Comparison of ENCODE assay signal across 25 mouse cellular contexts in the genomic region with DNA sequence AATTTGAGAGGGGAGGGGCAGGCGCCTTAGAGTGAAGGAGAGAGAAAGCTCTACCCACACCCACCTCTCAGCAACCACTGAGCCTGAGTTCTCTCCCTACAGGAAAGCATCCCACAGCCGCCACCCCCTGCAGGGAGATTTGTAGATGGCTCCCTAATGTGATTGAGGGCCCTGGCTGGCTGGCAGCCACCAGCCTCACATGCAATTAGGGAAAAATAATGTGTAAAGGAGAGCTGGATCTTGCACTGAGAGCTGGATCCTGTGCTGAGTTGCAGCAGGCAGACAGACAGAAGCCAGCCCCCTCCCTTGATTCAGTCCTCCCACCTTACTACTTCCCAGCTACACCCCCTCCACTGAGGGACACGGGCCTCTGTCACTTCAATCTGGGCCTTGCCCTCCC.
DNase-seq lines count a peak whose midpoint lies in the region; ATAC-seq lines count a peak whose summit lies in the region.
"Had no signal": no experiment of that assay in that cellular context is flagged by ENCODE, and none has a peak within 500 bp of the region (broad histone marks: within the 10 kb centered on the region; RNA-seq: fewer than 3 reads in every experiment).

No protein-coding gene starts in this region.

- H3K4me2 ChIP-seq in forebrain, embryonic 14.5 days (ENCODE audit: low read length): no peak overlapping the region
- H3K4me2 ChIP-seq in midbrain, embryonic 14.5 days (ENCODE audit: low read length): no peak overlapping the region
- H3K4me2 ChIP-seq in midbrain, embryonic 15.5 days: no peak overlapping the region
- H3K4me2 ChIP-seq in forebrain, embryonic 16.5 days (ENCODE audit: low read length): no peak overlapping the region
- H3K4me2 ChIP-seq: lung, embryonic 15.5 days; midbrain, embryonic 11.5 days; stomach, embryonic 15.5 days had no signal

- H3K27ac ChIP-seq in forebrain, embryonic 14.5 days (ENCODE audit: low read depth, low read length): no peak overlapping the region
- no peak overlapping the region for H3K27ac ChIP-seq in forebrain, embryonic 10.5 days
- H3K27ac ChIP-seq in midbrain, embryonic 14.5 days (replicated peaks; ENCODE audit: low read depth, low read length): no peak overlapping the region
- no peak overlapping the region for H3K27ac ChIP-seq in midbrain, embryonic 15.5 days
- no peak overlapping the region for H3K27ac ChIP-seq in forebrain, embryonic 16.5 days (ENCODE audit: low read length)
- H3K27ac ChIP-seq: liver, embryonic 14.5 days; lung, embryonic 15.5 days; stomach, embryonic 15.5 days had no signal

- H3K9me3 ChIP-seq in forebrain, embryonic 14.5 days (replicated peaks; ENCODE audit: control insufficient read depth, low read length): no peaks in the 10 kb centered on the region
- no peaks in the 10 kb centered on the region for H3K9me3 ChIP-seq in forebrain, embryonic 10.5 days
- no peaks in the 10 kb centered on the region for H3K9me3 ChIP-seq in midbrain, embryonic 14.5 days (ENCODE audit: control insufficient read depth, low read length)
- no peaks in the 10 kb centered on the region for H3K9me3 ChIP-seq in midbrain, embryonic 15.5 days
- no peaks in the 10 kb centered on the region for H3K9me3 ChIP-seq in forebrain, embryonic 16.5 days (ENCODE audit: control insufficient read depth, low read length)
- H3K9me3 ChIP-seq: lung, embryonic 15.5 days; stomach, embryonic 15.5 days had no signal

- peak; percentile 68 for DNase-seq in forebrain, embryonic 14.5 days (ENCODE audit: low spot score)
- DNase-seq in forebrain, embryonic 10.5 days (ENCODE audit: extremely low spot score, low spot score): no peak
- DNase-seq in midbrain, embryonic 14.5 days: peak; percentile 29
- peak; percentile 75 for DNase-seq in MN1 (ENCODE audit: low spot score)
- DNase-seq in yolk sac, embryonic 10.5 days (ENCODE audit: low spot score): no peak
- DNase-seq: adrenal gland, adult 8-10 months; cerebellum, adult 11-12 months; gastrocnemius, postnatal 14 days; heart, postnatal 14 days; kidney, adult 9 months; kidney, postnatal 14 days; layer of hippocampus, adult 9-11 months; liver; lung, postnatal 36 days; right cerebral cortex, postnatal 25 days had no signal

- H3K4me1 ChIP-seq in forebrain, embryonic 14.5 days (ENCODE audit: control insufficient read depth, insufficient read depth, low read length): no peaks in the 10 kb centered on the region; the same call in 1 of the 2 replicates
- peaks cover 6% of the 10 kb centered on the region for H3K4me1 ChIP-seq in forebrain, embryonic 10.5 days
- 0 out of 2 replicates have a peak, but pooled peaks cover 2% of the 10 kb centered on the region for H3K4me1 ChIP-seq in midbrain, embryonic 14.5 days (ENCODE audit: control insufficient read depth, insufficient read depth, low read length)
- peaks cover 3% of the 10 kb centered on the region; the same call in 1 of the 2 replicates for H3K4me1 ChIP-seq in midbrain, embryonic 15.5 days
- peaks cover 7% of the 10 kb centered on the region for H3K4me1 ChIP-seq in forebrain, embryonic 16.5 days (replicated peaks; ENCODE audit: control insufficient read depth, insufficient read depth, low read length)

- peak; percentile 60 for ATAC-seq in forebrain, embryonic 14.5 days
- ATAC-seq in midbrain, embryonic 14.5 days (ENCODE audit: low FRiP score, low TSS enrichment): no peak
- ATAC-seq in midbrain, embryonic 15.5 days (replicated peaks): no peak
- peak; percentile 57; the same call in 1 of the 2 replicates for ATAC-seq in forebrain, embryonic 16.5 days
- no peak for ATAC-seq in monocyte, adult 5-6 weeks (replicated peaks; ENCODE audit: insufficient number of reproducible peaks, low FRiP score, low TSS enrichment, poor library complexity, severe bottlenecking)
- ATAC-seq: activated CD4-positive, CD25-positive, alpha-beta regulatory T cell, adult 4 months; intestine, postnatal 0 days had no signal

- no peaks in the 10 kb centered on the region; the same call in 1 of the 2 replicates for H3K27me3 ChIP-seq in forebrain, embryonic 14.5 days (replicated peaks; ENCODE audit: control insufficient read depth, insufficient read depth, low read length)
- peaks cover 100% of the 10 kb centered on the region for H3K27me3 ChIP-seq in forebrain, embryonic 10.5 days (ENCODE audit: poor library complexity, severe bottlenecking)
- H3K27me3 ChIP-seq in midbrain, embryonic 14.5 days (ENCODE audit: control insufficient read depth, insufficient read depth, low read length): no peaks in the 10 kb centered on the region
- H3K27me3 ChIP-seq in midbrain, embryonic 15.5 days (replicated peaks): no peaks in the 10 kb centered on the region
- 0 out of 2 replicates have a peak, but pooled peaks cover 2% of the 10 kb centered on the region for H3K27me3 ChIP-seq in forebrain, embryonic 16.5 days (replicated peaks; ENCODE audit: control insufficient read depth, insufficient read depth, low read length)
- H3K27me3 ChIP-seq: lung, embryonic 15.5 days; stomach, embryonic 15.5 days had no signal

- H3K9ac ChIP-seq in forebrain, embryonic 14.5 days (ENCODE audit: low read length): no peak overlapping the region
- no peak overlapping the region for H3K9ac ChIP-seq in midbrain, embryonic 14.5 days (replicated peaks; ENCODE audit: low read length)
- no peak overlapping the region for H3K9ac ChIP-seq in midbrain, embryonic 15.5 days
- no peak overlapping the region for H3K9ac ChIP-seq in forebrain, embryonic 16.5 days (replicated peaks; ENCODE audit: low read depth, low read length)
- H3K9ac ChIP-seq: liver, embryonic 14.5 days; lung, embryonic 15.5 days; stomach, embryonic 15.5 days had no signal

- WGBS in forebrain, embryonic 14.5 days: 26% methylated on average over 3 of the region's 3 CpGs
- WGBS in forebrain, embryonic 10.5 days: 40% methylated on average over 3 of the region's 3 CpGs
- WGBS in midbrain, embryonic 14.5 days: 38% methylated on average over 3 of the region's 3 CpGs
- WGBS in midbrain, embryonic 15.5 days: 32% methylated on average over 3 of the region's 3 CpGs
- 29% methylated on average over 3 of the region's 3 CpGs for WGBS in forebrain, embryonic 16.5 days

- H3K4me3 ChIP-seq in forebrain, embryonic 14.5 days (ENCODE audit: low read depth, low read length): no peak overlapping the region
- no peak overlapping the region for H3K4me3 ChIP-seq in forebrain, embryonic 10.5 days
- no peak overlapping the region for H3K4me3 ChIP-seq in midbrain, embryonic 14.5 days (replicated peaks; ENCODE audit: low read depth, low read length)
- no peak overlapping the region for H3K4me3 ChIP-seq in midbrain, embryonic 15.5 days
- no peak overlapping the region for H3K4me3 ChIP-seq in forebrain, embryonic 16.5 days (replicated peaks; ENCODE audit: low read length)
- H3K4me3 ChIP-seq: erythroblast, embryonic 14.5 days; lung, embryonic 15.5 days; stomach, embryonic 15.5 days had no signal

- no peaks in the 10 kb centered on the region for H3K36me3 ChIP-seq in forebrain, embryonic 14.5 days (ENCODE audit: control insufficient read depth, insufficient read depth, low read length)
- H3K36me3 ChIP-seq in forebrain, embryonic 10.5 days (replicated peaks): no peaks in the 10 kb centered on the region
- H3K36me3 ChIP-seq in midbrain, embryonic 14.5 days (ENCODE audit: control insufficient read depth, insufficient read depth, low read length): no peaks in the 10 kb centered on the region
- no peaks in the 10 kb centered on the region for H3K36me3 ChIP-seq in midbrain, embryonic 15.5 days (replicated peaks)
- H3K36me3 ChIP-seq in forebrain, embryonic 16.5 days (ENCODE audit: control insufficient read depth, insufficient read depth): no peaks in the 10 kb centered on the region
- H3K36me3 ChIP-seq: lung, embryonic 15.5 days; stomach, embryonic 15.5 days had no signal

Comparison
In these comparisons a context has a peak if more than half of its experiments do, and no peak if none do; other contexts are left out.
1. DNase-seq: peak in forebrain, embryonic 14.5 days (single experiment), midbrain, embryonic 14.5 days (single experiment) and MN1 (single experiment); none in forebrain, embryonic 10.5 days (single experiment) and yolk sac, embryonic 10.5 days (single experiment).
2. ATAC-seq: peak in forebrain, embryonic 14.5 days (single experiment) and forebrain, embryonic 16.5 days (single experiment); none in midbrain, embryonic 14.5 days (single experiment), midbrain, embryonic 15.5 days (single experiment) and monocyte, adult 5-6 weeks (single experiment).